Mouse (Mus musculus): ENCODE measurements around the gene Il11ra2. TPM values are rescaled to one million over a fixed set of nuclear protein-coding genes. Genes with fewer than 3 reads are reported as not detected.

The Il11ra2 gene
- not detected in 2 replicates for total RNA-seq (2023)

GRCm38 (mm10) chr4:42661793-42662192, at the start of gene Il11ra2:
Gene Il11ra2 (minus strand): TSS chr4:42661893.

GRCm38 (mm10) chr4:42654951-42655350, 6.7 kb downstream of the Il11ra2 start, which contains the start of gene Ccl27b:
Gene Ccl27b (plus strand): TSS chr4:42655251.

DNA sequence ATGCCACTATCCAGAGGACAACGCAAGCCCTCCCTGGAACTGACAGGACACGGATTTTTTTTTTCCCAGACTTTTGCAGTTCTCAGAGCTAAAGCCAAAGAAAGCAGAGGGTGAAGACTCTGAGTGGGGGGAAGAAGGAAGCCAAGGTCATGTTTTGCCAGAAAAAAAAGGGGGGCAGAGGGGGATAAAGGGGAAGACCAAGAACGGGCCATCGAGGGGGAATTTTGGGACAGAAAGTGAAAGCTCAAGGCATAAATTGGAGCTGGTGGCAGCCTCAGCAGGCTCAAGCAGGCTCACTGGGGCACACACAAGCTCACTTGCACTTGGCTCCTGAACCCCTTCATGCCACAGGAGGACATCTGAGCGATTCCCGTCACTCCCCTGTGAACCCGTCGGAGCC, 32.3 kb downstream of the Il11ra2 start, which contains the start of gene Gm2564:
Gm2564 (plus strand) TSS at position 301 of the 400 bp plus-strand sequence.

DNA sequence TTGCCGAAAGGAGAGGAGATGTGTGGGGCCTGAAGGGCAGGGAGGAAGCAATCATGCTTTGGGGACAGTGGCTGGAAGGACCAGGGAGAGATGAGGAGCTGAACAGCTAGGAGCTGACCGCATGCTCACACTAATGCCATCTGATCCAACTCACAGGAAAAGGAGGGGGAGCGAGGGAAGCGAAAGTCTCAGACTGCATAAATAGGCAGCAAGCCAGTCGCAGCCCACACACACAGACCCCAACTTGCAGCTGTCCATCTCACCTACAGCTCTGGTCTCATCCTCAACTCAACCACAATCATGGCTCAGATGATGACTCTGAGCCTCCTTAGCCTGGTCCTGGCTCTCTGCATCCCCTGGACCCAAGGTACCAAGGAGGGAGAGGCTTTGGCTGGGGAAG, 49.8 kb downstream of the Il11ra2 start, which contains the start of gene Gm10591:
Gm10591 (plus strand) TSS at position 301 of the 400 bp plus-strand sequence.

Other genes with a start within 250 kb of the Il11ra2 start
- not detected in 2 replicates for gene Gm21586, start 222.5 kb downstream of the Il11ra2 start, total RNA-seq (2023)
- 0.18 TPM in 1 of 2 replicates, not detected in the other for gene Gm2163, start 195.1 kb downstream of the Il11ra2 start, total RNA-seq (2023)
- not detected in 2 replicates for gene Fam205a2, start 133.7 kb downstream of the Il11ra2 start, total RNA-seq (2023)
- gene Gm10591, start 49.7 kb downstream of the Il11ra2 start, total RNA-seq (2023) = not detected in 2 replicates
- gene Gm2564, start 32.2 kb downstream of the Il11ra2 start, total RNA-seq (2023) = not detected in 2 replicates
- not detected in 2 replicates for gene Ccl27b, start 6.6 kb downstream of the Il11ra2 start, total RNA-seq (2023)
- not detected in 2 replicates for gene 4930578G10Rik, start 73.7 kb upstream of the Il11ra2 start, total RNA-seq (2023)
- gene Ccl19, start 94.7 kb upstream of the Il11ra2 start, total RNA-seq (2023) = not detected in 2 replicates
- not detected in 2 replicates for gene Ccl21a, start 112.1 kb upstream of the Il11ra2 start, total RNA-seq (2023)
- gene Fam205a1, start 192.0 kb upstream of the Il11ra2 start, total RNA-seq (2023) = not detected in 2 replicates
- not detected in 2 replicates for gene Gm12394, start 194.9 kb upstream of the Il11ra2 start, total RNA-seq (2023)
- not detected in 2 replicates for gene Fam205c, start 212.3 kb upstream of the Il11ra2 start, total RNA-seq (2023)